Mouse (Mus musculus): Measurements from ENCODE around the gene Pradc1.
"Not testable (repeated sequence)": the region's sequence is repeated elsewhere in the genome, so short reads cannot be mapped to it uniquely, and the experiment has no call there.

Gene Pradc1

DNA sequence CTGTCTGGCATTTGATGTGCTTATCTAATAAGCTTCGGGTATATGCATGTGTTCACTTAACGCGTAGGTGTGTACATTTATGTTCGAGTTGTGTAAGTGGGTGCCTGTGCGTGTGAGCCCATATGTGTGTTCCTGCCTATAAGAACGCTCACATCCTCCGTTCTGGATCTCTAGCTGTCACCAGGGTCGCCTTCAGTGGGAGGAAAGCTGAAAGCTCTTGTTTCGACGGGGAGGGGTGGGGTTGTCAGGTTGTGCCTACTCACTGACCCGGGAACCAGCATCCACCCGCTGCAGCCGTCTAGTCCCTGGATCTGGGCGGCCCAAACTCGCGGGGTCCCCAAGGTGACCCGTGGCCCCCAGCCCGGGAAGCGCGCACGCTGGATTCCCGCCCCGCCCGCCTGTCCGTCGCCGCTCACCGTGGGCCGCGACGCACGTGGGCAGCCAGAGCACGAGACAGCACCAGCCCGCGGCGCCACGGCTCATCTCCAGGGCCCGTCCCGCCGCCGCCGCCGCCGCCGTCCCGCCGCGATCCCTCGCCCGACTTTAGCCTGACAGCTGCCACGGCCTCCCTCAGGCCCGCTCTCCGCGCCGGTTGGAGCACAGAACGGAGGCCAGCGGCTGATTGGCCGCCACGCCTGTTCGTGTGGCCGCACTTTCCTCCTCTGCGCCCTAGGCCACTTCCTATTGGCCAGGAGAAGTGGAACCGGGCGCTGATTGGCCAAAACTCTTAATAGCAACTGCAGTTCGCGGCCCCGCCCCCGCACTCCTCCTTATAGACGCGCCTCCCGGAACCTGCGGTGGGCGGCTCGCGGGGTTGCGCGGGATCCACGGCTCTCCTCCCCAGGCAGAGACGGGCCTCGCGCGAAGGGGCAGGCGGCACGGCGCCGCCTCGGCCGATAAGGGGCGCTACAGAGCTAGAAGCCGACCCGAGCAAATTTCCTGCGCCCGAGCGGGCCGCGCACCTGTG, 790 bp downstream of the Pradc1 start, which contains the start of gene Cct7:
Gene Cct7 (plus strand): TSS at position 818 of the 967 bp plus-strand sequence.
- DNase-seq (ENCODE audit: low spot score in 2 of 2) = peak; percentile 98 to 99

DNA sequence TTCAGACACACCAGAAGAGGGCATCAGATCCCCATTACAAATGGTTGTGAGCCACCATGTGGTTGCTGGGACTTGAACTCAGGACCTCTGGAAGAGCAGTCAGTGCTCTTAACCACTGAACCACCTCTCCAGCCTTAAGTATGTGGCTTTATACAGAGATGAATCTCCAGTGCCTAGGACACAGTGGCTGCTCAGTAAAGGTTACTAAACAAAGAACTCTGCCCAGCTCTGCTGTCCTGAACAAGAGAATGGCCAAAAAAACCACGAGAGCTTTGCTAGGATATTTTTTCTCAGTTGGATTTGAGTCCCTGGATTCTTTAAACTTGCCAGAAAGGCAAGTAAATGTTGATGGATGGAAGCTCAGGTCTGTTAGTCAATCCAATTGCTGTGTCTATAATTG, 1.6 kb downstream of the Pradc1 start:
- not testable (repeated sequence) for DNase-seq (ENCODE audit: low spot score in 2 of 2)

DNA sequence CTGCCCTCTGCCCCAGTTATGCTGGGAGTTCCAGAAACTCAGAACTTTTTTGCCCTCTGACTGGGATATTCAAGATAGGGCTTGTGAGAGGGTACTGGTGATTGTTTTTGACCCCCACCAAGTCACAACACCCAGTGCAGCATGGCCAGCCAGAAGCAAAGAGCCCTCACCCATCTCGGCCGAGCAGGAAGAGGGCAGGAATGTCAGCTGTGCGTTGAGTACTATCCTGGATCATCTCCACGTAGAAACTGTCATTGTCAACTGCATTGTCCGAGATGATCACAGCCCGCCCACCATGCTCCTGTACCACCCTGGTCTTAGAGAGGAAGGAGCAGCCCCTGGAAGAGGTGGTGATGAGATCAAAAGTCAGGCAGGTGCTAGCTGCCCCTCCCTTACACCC, 4.4 kb downstream of the Pradc1 start:
- DNase-seq (ENCODE audit: low spot score in 2 of 2) = no peak

DNA sequence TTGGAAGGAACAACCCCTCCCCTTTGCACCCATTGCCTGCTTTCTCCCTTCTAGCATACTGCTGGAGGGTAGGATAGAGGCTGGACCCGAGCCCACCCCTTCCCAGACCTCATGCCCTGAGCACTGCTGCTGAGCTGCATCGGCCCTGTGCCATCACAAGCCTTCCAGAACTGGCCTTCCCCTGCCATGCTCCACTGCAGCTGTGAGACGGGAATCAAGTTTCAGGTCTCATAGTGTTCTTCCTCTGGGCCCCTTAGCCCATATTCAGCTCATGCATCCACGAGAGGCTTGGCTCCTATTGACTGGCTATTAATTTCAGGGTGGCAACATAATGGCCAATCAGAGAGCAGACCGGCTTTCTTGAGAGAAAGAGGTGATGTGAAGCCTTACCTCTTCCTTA, 6.5 kb downstream of the Pradc1 start:
- DNase-seq (ENCODE audit: low spot score in 2 of 2) = no peak

DNA sequence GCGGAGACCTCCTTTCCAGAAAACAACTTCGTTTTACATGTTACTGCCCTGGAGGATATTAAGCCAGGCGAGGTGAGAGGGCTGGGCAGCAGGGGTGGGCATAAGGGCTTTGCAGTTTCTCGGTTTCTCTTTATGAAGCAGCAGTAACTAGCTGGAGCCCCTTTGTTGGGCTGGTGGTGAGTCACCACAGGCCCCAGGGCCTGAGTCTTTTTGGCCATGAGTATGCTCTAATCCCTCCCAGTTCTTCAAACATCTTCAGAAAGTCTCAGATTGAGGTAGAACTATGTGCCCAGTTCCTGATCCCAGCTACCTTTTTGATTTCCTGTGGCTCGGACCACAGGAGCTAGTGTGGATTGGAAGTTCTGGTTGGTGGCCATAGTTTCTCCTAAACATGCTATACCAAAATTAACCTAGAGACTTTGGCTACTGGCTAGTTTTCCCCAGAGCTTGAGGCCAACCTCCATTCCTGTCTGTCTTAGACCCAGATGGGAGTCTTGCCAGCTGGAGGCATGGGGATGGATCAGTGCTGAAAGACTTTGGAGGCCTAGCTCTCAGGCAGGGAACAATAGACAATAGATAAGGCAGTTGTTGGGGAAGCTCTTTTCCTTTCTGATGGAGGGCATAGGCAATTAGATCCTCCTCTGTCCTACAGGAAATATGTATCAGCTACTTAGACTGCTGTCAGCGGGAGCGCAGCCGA, 7.4 kb downstream of the Pradc1 start:
- DNase-seq (ENCODE audit: low spot score in 2 of 2) = no peak

DNA sequence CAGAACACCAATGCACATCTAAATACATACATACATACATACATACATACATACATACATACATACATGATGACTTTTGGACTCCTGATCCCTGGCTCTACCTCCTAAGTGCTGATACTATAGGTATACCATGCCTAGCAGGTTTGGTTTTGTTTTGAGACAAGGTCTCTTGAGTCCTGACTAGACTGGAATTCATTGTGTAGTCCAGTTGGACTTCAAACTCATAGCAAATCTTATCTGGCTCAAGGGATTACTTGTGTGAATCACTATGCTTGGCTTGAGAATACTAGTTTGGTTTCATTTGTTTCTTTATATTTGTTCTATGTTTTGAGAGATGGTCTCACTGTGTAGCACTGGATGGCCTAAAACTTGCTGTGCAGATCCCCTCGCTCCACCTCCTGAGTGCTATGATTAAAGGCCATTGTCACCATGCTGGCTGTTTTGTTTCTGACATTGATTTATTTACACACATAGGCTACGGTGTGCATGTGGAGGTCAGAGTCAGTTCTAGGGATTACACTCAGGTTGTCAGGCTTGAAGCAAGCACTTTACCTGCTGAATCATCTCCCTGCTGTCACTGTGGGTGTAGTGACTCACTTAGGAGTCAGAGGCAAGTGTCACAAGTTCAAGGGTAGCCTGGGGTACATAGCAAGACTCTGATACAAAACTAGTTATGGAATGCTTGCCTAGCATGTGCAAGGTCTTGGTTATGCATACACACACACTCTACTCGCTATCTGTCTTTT, 8.1 kb downstream of the Pradc1 start:
- no peak for DNase-seq (ENCODE audit: low spot score in 2 of 2)

DNA sequence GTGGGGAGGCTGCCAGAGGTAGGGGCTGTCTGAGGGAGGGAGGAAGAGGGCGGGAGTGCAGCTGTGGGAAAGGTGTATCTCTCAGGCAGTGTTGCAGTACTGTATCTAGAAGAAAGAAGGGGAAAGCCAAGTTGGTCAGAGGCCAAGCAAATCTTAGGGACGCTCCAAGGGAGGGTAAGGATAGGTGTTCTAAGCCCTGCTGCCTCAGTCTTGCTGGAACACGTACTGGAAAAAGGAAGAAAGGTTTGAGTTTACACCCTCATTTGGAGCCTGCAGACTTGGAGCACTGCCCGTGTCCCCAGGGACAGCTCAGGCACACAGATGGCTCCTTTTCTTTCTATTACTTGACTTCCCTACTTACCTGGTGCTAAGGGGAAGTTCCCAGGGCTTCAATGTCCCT, 10.6 kb downstream of the Pradc1 start:
- no peak for DNase-seq (ENCODE audit: low spot score in 2 of 2)

DNA sequence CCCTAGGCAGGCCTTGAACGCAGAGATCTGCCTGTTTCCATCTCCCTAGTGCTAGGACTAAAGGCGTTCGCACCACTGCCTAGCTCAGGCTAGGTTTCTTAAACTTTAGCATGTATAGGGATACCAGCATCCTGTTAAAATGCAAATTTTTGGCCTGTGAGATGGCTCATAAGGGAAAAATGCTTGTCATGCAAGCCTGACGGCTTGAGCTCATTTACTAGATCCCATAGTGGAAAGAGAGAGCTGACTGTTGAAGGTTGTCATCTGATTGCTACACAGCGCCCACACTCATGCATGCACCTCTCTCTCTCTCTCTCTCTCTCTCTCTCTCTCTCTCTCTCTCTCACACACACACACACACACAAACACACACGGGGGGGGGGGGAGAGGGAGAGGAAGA, 15.1 kb downstream of the Pradc1 start:
- DNase-seq (ENCODE audit: low spot score in 2 of 2) = no peak

DNA sequence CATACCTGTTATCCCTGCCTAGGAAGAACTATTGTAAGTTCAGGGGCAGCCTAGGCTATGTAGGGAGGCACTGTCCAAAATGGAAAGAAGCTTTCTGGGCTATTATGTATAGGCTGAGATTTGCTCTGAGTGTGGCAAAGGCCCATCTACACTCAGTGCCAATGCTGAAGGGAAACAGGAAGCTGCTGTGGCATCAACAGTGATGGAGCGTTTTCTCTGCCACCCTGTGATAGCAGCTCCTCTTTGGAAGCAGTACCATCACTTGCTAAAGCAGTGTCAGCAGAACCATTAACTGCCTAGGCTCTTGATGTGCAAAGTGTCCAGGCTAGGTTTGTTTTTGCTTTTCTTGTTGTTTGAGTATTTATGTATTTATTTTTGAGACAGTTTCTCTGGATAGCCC, 15.6 kb downstream of the Pradc1 start:
- no peak for DNase-seq (ENCODE audit: low spot score in 2 of 2)

DNA sequence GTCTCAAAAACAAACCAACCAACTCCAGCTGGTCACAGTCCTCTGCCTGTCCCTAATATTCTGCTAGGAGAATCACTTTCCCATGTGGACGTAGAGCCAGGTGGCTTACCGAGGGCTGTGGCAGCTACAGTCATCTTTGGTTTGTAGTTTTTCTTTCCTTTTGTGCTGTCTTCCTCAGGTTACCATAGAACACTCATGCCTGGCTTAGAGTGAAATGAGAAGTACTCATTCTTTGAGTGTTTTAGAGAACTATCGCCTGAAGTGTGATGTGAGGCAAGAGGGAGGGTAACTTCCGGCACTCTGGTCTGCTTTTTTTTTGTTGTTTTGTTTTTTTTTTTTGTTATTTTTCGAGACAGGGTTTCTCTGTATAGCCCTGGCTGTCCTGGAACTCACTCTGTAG, 17.9 kb downstream of the Pradc1 start:
- no peak for DNase-seq (ENCODE audit: low spot score in 2 of 2)

DNA sequence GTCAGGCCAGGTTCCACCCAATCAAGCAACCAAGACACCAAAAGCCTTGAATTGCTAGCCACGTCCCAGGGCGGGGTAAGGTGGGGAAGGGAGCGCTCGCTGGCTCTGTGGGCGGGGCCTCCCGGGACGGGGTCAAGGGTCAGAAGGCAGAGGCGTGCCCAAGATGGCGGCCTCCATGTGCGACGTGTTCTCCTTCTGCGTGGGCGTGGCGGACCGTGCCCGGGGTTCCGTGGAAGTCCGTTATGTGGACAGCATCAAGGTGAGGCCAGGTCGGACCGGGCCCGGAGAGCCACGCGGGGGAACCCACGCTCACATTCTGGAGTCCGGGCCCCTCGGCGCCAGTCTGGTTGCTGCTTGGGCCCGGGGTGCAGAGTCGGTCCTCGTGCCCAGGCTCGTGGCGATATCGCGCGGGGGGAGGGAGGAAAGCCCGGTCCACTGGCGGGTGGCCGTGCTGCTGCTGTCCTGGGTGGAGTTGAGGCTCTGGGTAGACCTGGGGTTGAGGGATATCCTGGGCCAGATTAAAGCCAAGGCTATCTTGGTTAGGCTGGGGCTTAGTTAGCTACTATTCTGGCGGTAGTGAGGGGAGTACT, 19.8 kb downstream of the Pradc1 start, which contains the start of gene Smyd5:
Gene Smyd5 (plus strand): TSS at position 148 of the 590 bp plus-strand sequence.
- peak; percentile 85 to 93 for DNase-seq (ENCODE audit: low spot score in 2 of 2)

DNA sequence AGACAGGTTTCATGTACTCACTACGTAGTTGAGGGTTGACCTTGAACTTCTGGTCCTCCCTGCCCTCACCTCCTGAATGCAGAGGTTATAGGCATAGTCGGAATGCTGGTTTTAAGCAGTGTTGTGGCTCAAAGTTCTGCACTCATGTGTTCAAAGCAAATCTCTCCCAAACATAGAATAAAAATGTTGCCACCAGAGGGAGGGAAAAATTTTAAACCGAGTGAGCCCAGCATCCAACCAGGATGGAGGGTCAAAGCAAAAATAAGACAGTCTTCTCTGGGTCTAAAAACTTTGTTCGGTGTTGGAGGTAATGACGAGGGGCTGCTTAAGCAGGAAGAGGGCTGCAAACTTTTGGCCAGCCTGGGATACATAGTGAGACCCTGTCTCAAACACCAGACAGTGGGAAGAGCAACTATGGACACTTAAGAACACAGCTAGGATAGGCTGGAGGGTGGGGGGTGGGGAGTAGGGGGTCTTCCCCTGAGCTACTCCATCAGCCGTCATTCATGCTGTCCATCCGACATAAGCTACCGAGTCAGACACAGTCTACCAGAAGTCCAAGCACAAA, 20.4 kb downstream of the Pradc1 start:
- DNase-seq (ENCODE audit: low spot score in 2 of 2) = no peak

DNA sequence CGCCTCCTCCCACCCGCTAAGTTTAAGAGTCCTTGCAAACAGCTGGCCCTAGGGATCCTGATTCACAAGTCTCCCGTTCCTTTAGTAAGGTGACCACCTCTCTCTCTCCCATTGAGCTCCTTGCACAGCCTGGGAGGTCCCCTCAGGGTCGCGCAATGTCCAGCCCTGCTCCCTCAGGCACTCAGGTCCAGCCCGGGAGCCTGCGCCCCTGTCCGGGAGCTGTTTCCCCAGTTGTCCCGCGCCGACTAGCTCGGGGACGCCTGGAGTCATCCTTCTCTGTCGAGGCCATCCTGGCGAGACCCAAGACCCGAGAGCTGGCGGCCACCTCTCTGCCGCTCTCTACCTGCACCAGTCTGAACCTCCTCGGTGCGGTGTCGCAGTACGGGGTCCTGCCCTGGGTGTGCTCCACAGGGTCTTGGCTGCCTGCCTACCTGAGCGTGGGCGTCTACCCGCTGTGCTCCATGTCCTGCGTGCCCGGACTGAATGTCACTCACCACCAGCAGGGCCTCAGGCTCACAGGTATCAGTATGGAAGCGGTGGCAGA, 27.9 kb downstream of the Pradc1 start, which contains the start of gene Noto:
Gene Noto (plus strand): TSS at position 51 of the 544 bp plus-strand sequence.
- no peak for DNase-seq (ENCODE audit: low spot score in 2 of 2)

DNA sequence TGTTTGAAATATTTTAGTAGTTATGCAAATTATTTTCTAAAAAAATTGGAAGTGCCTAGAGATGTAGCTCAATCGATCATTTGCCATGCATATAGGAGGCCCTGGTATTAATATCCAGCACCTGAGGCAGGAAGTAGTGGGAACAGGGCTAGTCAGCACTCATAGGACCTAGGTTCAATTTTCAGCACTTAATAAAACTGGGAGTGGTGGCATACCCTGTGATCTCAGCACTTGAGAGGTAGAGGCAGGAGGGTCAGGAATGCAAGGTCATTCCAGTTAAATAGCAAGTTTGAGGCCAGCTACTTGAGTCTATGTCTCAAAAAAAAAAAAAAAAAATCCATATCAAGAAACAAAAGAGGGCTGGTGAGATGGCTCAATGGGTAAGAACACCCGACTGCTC, 32.6 kb downstream of the Pradc1 start:
- no peak for DNase-seq (ENCODE audit: low spot score in 2 of 2)

DNA sequence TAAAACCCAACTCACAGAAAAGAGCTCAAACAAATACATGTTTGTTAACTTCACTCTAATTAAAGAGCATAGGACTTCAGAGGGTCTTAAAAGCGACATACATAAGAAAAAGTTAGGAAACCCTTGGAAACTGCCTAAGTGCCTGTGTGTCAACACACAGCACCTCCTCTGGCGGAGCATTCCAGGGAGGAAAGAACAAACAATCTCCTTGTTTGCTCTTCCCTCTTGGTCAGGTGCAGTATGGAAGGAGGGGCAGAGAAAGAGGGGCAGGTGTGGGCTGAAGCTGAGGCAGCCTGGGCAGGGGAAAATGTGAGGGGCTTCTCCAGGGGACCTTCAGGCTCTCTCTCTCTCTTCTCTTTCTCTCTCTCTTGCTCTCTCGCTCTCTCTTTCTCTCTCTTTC, 35.9 kb downstream of the Pradc1 start:
- DNase-seq (ENCODE audit: low spot score in 2 of 2) = no peak

DNA sequence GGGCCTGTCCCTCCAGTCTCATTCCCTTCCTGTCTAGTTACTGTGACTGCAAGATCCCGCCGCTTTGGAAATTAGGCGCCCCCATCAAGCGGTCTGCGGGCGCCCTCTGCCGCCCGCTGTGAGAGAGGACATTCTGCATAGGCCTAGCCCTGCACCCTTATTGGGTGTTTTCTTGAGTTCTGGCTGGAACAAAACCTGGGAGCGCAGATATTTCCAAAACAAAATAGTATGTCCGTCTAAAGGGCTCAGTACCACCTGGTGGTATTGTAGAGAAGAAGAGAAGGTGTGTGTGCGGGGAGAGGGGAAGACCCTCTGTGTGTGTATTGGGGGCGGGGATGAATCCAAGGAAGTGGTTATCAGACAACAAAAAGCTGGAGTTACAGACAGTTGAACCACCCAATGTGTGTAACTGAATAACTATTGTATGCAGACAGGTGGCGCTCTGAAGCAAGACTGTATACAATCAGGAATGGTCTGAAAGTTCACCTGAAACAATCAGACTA, 40.9 kb downstream of the Pradc1 start:
- DNase-seq (ENCODE audit: low spot score in 2 of 2) = peak in 1 of 2 experiments; percentile 68

DNA sequence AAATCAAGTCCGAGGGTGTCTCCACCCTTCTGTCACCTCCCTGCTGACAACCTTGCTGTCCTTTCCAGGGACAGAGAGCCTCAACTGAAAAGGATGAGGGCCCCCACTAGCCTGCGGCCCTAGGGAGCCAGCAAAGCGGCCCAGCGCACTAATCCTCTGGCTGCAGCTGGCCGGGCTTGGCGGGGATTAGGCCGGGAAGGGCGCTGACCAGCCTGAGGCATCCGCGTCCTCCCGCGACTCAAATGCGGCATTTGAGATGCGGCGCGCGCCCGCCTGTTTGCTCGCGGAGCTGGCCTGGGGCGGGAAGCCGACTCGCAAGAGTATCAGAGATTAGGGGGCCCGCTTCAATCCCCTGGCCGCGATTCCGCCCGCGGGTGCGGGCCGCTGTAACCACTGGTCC, 42.8 kb downstream of the Pradc1 start:
- no peak for DNase-seq (ENCODE audit: low spot score in 2 of 2)

DNA sequence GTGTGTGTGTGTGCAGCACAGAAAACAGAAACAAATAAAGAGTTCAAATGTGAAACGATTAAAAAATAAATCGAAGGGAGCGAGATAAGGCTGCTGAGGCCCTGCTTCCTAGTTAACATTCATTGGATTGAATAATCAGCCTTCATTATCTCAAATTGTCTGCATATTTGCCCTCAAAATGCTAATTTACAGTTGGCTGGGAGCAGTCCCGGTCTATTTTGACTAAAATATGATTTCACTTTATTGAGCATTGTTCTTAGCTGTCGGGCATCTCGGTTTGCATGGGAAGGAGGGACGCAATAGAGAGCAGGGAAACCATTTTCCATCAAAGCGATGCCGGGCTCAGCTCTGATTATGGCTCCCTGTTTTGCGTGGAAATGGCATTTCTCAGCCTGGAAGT, 48.7 kb downstream of the Pradc1 start:
- no peak for DNase-seq (ENCODE audit: low spot score in 2 of 2)

DNA sequence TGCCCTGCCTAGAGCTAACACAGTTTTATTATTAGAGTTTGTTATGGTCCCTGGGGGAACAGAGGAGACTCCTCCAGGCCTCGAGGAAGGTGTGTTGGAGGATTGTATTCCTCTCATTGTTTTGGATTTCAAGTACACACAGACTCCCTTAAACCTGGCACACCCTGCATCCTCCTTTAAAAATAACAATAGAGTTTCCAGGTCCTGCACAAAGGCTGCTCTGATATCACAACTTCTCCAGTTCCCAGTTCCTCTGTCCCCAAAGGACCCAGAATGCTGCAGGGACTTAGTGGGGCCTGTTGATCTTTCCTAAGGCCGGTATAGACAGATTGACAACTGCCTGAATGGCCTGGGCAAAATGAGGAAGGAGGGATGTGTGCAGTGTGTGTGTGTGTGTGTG, 49.2 kb downstream of the Pradc1 start:
- DNase-seq (ENCODE audit: low spot score in 2 of 2) = no peak

DNA sequence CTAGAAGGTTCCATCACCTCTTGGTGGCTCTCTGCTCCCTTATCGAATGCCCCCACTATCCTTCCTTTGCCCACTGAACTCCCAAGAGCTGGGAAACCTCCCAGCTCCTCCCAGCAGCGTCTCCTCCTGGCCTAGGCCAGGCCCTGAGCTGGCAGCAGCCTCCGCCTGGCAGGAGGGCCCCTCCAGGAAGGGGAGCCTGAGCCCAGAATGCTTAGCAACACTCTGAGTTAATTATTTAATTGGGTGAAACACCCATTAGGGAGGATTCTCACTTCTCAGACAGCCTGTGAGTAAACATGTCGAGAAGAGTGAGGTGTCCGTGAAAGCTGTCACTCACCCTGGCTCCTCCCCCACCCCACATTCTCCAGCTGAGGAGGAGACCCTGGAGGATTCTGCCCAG, 52.1 kb downstream of the Pradc1 start:
- no peak for DNase-seq (ENCODE audit: low spot score in 2 of 2)

DNA sequence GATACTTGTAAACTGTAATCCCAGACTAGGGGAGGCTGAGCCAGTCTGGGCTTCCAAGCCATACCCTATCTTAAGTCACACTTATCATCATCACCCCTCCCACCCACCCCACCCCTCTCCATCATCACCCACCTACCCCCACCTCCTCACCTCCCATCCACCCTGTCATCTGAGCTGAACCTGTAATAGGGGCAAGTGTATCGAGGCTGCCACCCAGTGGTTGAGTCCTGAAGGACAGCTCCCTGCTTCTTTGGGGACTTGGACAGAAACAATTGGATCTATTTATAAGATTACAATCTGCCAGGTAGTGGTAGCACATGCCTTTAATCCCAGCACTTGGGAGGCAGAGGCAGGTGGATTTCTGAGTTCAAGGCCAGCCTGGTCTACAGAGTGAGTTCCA, 54.6 kb downstream of the Pradc1 start:
- no peak for DNase-seq (ENCODE audit: low spot score in 2 of 2)
